Mouse (Mus musculus) G1E-ER4 (cell line): ENCODE data around the gene Vezf1. TPM values are rescaled to one million over a fixed set of nuclear protein-coding genes. Genes with fewer than 3 reads are reported as not detected.

Experiments
- GATA1 ChIP-seq: IDR thresholded peaks from one replicate; pipeline ENCODE4 v1.8.0; 2012; ENCODE audit warnings: low read length, inconsistent platforms
- polyA plus RNA-seq: library from polyadenylated mRNA; stranded (reverse); fragments of >175 nt; gene quantifications from 2 replicates; pipeline ENCODE4 v1.2.3, GENCODE M21; 2012

Vezf1 gene
- polyA plus RNA-seq, 1 experiment, result 11.6 TPM

- no peak for TF ChIP-seq GATA1
These were observed 37.6 kb downstream of the Vezf1 start for GRCm38 (mm10) chr11:88105494-88106291.

DNA sequence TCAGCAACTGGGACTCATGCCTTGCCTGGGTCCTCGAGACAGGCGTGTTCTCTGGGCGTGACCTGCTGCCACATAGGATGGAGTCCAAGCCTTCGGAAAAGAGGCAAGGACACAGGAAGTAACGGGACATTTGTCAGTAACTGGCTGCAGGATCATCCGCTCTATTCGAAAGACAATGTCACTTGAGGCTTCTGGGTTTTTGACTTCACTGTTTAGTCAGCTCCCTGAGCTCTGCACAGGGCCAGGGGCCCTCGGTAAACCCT lies 38.1 kb downstream of the Vezf1 start:
- no peak for TF ChIP-seq GATA1

- TF ChIP-seq GATA1, result no peak
These were observed 39.3 kb downstream of the Vezf1 start for GRCm38 (mm10) chr11:88107365-88107764.

DNA sequence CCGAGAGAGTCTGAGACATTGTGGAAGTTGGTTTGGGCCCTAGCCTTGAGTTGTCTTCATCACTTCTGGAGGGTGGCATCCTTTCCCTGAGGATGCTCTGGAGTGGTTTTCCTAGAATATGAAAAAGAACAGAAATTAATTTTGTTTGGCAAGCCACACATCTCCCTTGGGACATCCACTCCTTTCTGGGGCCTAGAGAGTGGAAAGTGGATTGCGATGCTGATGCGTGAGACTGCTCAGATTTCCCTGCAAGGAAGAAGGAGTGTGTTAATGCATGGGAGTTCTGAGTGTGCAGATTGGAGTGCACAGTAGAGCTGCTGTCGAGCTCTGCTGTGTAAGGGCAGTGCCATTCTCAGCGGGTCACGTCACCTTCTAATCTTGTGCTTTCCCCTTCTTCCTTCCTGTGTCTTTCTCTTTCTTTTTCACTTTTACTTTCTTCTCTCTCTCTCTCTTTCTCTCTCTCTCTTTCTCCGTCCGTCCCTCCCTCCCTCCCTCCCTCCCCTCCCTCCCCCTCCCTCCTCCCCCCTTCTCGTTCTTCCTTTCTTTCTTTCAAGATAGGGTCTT lies 42.0 kb downstream of the Vezf1 start:
- TF ChIP-seq GATA1, result no peak

DNA sequence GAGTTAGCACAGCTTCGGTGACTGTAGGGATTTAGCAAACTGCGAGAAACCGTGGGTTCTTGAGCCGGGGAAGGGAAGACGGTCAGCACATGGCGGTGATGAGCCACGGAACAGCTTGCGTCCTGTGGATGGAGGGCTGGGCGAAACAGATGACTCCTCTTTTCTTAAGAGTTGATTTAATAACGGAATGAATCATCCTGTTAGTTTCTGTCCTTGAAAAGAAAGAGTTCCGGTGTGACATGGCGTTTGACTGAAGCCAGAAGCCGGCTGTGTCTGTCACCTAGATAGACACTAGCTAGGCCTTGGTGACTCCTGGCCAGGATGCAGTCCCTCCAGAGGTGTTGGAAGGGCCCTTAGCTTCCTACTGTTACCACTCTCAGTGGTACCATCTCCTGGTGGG lies 44.0 kb downstream of the Vezf1 start:
- no peak for TF ChIP-seq GATA1

DNA sequence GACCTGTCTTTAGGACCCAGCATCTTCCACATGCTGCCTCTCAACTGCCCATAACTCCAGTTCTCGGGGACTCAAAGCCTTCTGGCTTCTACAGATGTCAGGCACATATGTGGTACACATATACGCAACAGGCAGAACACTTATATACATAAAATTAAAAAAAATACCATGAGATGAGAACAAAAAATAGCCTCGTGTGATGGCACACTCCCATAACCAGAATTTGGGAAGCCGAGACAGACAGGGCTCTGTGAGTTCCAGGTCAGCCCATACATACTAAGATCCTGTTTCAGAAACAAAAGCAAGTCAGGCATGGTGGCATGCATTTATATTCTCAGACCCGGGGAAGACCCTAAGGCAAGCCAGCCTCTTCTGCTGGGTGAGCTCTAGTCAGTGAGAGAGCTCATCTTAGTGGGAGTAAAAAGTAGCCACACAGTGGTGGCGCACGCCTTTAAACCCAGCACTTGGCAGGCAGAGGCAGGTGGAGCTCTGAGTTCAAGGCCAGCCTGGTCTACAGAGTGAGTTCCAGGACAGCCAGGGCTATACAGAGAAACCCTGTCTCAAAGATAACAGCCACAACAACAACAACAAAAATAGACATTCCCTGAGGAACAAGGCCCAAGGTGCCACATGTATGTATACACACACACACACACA lies 44.7 kb downstream of the Vezf1 start:
- TF ChIP-seq GATA1, result no peak

DNA sequence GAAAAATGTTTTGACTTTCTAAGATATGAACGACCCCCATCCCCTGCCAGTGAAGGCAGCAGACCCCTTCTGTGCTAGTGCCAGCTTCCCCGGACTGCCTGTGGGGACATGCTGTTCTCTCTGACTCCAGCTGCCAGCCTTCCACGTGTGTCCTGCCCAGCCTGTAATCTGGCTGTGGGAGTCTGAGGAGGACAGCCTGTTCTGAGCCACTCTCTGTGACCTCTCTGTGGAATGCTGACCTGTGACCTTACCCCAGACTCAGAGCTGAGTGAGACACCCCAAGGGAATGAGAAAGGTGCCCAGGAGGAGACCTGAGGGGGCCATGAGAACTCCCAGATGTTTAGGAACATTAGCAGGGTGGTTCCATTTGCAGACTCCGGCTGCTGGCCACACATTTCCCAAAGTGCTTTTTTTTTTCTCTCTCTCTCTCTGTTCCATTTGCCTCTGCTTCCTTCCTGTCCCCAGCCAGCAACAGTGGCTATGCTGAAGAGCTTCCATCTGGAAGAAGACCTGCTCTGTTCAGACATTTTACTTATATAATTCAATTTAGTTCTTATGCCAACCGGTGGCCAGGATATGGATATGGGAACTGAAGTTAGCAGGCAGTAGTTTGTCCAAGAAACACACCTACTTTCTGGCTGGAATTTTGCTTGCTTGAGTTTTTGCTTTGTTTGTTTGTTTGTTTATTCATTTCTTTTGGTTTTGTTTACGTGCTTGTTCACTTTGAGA lies 45.6 kb downstream of the Vezf1 start:
- no peak for TF ChIP-seq GATA1

DNA sequence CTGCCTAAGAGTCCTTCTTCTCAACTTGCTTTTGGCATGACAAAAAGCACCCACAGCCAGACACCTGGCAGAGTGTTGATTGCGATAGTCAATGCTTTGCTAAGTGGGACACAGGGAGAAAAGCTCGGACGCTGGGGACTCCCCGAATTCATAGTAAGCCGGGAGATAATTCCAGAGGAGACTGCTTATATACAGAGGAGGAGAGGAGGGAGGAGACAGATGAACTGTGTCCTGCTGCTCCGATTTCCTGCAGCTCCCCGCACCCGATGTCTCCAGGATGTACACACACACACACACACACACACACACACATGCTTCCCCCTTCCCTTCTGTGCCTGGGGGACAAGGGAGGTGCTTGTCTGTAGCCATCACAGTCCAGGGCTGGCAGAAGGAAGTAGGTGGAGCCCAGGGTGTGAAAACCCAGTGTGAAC lies 46.8 kb downstream of the Vezf1 start:
- TF ChIP-seq GATA1, result no peak

DNA sequence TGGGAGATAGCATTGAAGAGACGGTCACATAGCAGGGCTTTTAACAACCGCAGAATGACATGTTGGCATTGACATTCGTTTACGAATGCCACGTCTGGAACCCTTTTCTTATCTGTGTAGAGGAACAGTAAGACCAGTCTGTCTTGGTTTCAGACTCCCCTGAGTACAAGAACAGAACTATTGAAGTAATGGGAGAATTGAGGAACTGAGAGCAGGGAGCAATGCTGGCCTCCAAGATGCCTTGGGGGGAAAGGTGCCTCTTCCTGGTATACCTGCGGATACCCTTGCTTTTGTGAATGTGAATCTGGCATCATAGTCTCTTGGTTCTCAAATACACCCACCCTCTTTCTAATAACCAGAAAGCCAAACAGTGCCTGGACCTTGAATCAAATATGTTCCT lies 48.5 kb downstream of the Vezf1 start:
- no peak for TF ChIP-seq GATA1

DNA sequence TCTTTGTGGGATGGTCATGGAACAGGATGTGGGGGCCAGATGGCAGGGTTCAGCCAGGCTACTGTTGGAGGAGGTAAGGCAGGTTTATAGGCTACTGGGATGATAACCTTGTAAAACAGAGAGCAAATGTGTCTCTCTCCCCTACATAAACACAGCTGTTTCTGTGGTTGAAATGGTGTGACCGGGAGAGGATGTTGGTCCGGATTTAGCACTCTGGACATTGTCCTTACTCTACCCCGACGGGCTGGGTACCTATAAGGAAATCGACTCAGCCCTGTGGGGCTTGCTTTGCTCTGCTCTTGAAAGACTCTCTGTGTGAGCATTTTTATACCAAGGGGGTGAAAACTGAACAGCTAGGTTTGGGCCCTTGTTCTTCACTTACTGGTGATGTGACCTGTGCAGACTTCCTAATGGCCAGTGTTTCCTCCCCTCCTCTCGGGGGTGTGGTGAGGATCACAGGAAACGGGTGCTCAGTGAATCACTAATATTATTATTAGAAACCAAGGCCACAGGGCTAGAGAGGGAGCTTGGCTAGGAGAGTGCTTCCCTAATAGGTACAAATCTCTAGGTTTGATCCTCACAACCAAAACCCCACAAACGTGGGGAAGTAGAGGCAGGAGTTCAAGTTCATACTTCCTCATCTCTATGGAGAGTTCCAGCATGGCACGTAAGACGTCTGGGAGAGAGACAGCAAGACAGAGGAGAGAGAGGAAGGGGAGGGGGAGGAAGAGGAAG lies 49.4 kb downstream of the Vezf1 start:
- no peak for TF ChIP-seq GATA1

DNA sequence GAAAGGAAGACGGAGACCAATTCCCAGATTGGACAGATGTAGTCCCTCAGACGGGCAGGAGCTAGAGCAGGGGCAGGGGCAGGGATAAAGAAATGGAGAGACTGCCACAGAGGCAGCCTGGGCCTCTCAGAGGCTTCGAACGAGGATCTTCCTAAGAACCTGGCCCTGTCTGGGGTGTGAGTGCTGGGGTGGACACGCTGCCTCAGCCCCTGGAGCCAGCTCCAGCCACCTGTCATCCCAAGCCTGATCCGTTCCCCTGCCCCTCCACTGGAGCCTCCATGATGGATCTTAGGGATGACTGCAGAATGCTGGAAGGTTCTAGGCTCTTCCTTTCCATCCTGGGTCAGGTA lies 50.0 kb downstream of the Vezf1 start:
- TF ChIP-seq GATA1, result no peak

DNA sequence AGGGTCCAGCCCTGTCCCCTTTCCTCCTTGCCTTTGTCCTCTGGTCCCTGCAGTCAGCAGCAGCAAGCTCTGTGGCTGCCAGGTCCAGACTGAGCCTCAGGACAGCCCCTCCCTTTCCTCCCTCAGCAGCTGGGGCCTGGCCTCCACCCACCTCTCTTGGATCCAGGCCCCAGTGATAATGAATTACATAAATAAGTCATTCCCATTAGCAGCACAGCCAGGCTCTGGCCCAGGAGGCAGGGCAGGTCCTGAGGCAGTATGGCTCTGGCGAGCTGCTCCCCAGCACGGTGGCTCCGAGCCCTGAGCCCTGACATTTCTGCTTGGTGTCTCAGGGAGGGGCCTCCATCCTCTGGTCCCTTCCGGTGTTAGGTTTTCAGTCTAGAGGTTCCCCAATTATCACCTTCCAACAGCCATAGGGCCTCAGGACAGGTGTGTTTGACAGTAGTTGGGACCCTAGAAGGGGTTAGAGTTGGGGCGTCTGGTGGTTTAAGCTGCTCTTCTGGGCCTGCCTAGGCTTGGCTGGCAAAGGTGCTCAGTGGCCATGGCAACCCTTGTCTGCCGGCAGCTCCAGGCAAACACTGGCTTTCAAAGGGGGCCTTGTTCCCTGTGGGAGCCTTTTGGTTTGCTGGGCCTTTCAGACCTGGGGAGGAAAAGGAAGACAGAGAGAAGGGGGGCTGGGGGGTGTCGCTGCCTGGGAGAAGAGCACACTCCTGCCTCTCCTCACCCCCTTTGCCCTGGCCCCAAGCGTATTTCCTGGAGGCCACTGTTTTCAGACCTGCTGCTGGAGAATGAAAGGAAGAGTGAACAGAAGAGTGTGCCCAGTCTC lies 51.0 kb downstream of the Vezf1 start:
- no peak for TF ChIP-seq GATA1

DNA sequence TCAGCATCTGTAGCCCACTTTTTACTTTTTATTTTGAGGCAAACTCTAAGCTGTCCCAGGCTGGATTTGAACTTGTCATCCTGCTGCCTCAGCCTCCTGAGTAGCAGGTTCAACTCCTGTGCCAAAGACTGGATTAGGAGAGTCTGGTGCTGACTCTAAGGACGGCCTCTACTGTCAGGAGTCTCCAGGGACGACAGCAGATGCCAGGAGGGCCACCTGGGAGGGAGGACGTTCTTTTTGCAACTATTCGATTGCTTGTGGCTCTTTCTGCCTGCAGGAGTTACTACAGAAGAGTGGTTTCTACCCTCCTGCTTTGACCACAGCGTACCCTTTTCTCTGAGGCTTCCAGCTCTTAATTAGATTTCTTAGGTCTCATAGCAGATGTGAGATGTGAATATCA lies 54.5 kb downstream of the Vezf1 start:
- no peak for TF ChIP-seq GATA1

DNA sequence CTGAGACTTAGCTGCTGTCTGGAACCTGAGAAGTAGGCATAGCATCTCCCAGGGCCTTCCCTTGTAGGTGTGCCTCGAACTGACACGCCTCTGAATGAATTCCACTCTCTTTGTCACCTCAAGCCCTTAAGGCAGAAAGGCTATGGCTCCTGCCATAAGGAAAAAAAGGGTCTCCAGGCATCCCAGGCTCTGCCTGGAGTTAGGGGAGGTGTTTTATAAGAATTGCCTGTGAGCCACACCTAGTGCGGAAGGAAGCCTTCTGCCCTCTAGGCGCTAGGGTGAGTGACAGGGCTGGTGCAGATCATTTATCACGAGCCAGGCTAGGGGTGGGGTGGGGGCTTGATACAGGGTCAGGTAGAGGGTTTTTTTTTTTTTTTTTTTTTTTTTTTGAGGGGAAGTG lies 54.9 kb downstream of the Vezf1 start:
- TF ChIP-seq GATA1, result no peak

- no peak for TF ChIP-seq GATA1
These were observed 55.7 kb downstream of the Vezf1 start for GRCm38 (mm10) chr11:88123731-88124130.
